Mouse (Mus musculus): ENCODE results near the gene Samd5.

Gene Samd5

GRCm38 (mm10) chr10:9674561-9675521, at the start of gene Samd5:
Gene Samd5 (minus strand): TSS chr10:9675208.
- peak; percentile 69 for DNase-seq (ENCODE audit: low spot score)

GRCm38 (mm10) chr10:9722519-9723303, 47.7 kb upstream of the Samd5 start:
- DNase-seq (ENCODE audit: low spot score), result no peak

- no peak for DNase-seq (ENCODE audit: low spot score)
Observed at GRCm38 (mm10) chr10:9720027-9720426, 45.0 kb upstream of the Samd5 start.

GRCm38 (mm10) chr10:9718086-9718485, 43.1 kb upstream of the Samd5 start:
- no peak for DNase-seq (ENCODE audit: low spot score)

GRCm38 (mm10) chr10:9704956-9705355, 29.9 kb upstream of the Samd5 start:
- no peak for DNase-seq (ENCODE audit: low spot score)

- DNase-seq (ENCODE audit: low spot score), result no peak
Observed at GRCm38 (mm10) chr10:9699071-9699761, 24.2 kb upstream of the Samd5 start.

GRCm38 (mm10) chr10:9698141-9698540, 23.1 kb upstream of the Samd5 start:
- DNase-seq (ENCODE audit: low spot score), result no peak

GRCm38 (mm10) chr10:9696543-9697141, 21.6 kb upstream of the Samd5 start:
- DNase-seq (ENCODE audit: low spot score), result no peak

- no peak for DNase-seq (ENCODE audit: low spot score)
Observed at GRCm38 (mm10) chr10:9693990-9694699, 19.1 kb upstream of the Samd5 start.

GRCm38 (mm10) chr10:9680928-9681327, 5.9 kb upstream of the Samd5 start:
- DNase-seq (ENCODE audit: low spot score), result no peak

GRCm38 (mm10) chr10:9679911-9680310, 4.9 kb upstream of the Samd5 start:
- DNase-seq (ENCODE audit: low spot score), result no peak

- DNase-seq (ENCODE audit: low spot score), result no peak
Observed at GRCm38 (mm10) chr10:9678071-9678470, 3.1 kb upstream of the Samd5 start.

GRCm38 (mm10) chr10:9676886-9677285, 1.9 kb upstream of the Samd5 start:
- peak; percentile 58 for DNase-seq (ENCODE audit: low spot score)

- no peak for DNase-seq (ENCODE audit: low spot score)
Observed at GRCm38 (mm10) chr10:9676418-9676786, 1.4 kb upstream of the Samd5 start.

GRCm38 (mm10) chr10:9675550-9676417, 776 bp upstream of the Samd5 start:
- DNase-seq (ENCODE audit: low spot score), result peak; percentile 25

GRCm38 (mm10) chr10:9673276-9673675, 1.7 kb downstream of the Samd5 start:
- no peak for DNase-seq (ENCODE audit: low spot score)

- no peak for DNase-seq (ENCODE audit: low spot score)
Observed at GRCm38 (mm10) chr10:9672751-9673150, 2.3 kb downstream of the Samd5 start.

GRCm38 (mm10) chr10:9670351-9670750, 4.7 kb downstream of the Samd5 start:
- DNase-seq (ENCODE audit: low spot score), result no peak

GRCm38 (mm10) chr10:9668791-9669190, 6.2 kb downstream of the Samd5 start:
- DNase-seq (ENCODE audit: low spot score), result no peak

GRCm38 (mm10) chr10:9652946-9653345, 22.1 kb downstream of the Samd5 start:
- DNase-seq (ENCODE audit: low spot score), result no peak

All from ovary, postnatal 36 days (tissue).